Comparison of ENCODE assay signal across 7 mouse cellular contexts in genomic region chr7:127244658-127245510, GRCm38 (mm10). TPM values are rescaled to one million over a fixed set of nuclear protein-coding genes. Genes with fewer than 3 reads are reported as not detected.
DNase-seq lines count a peak whose midpoint lies in the region; ATAC-seq and TF ChIP-seq lines count a peak whose summit lies in the region.

No protein-coding gene starts in this region.

- WGBS in liver, postnatal 0 days (ENCODE audit: insufficient replicate concordance) = 13% methylated on average over 31 of the region's 33 CpGs

- peak; percentile 29 for ATAC-seq in common myeloid progenitor, adult 5-6 weeks (replicated peaks; ENCODE audit: low read depth, poor library complexity, severe bottlenecking)
- ATAC-seq in granulocyte monocyte progenitor cell, adult 5-6 weeks (replicated peaks; ENCODE audit: poor library complexity, severe bottlenecking) = peak; percentile 30
- ATAC-seq in liver, postnatal 0 days = peak; percentile 70

- H3K27me3 ChIP-seq in liver, postnatal 0 days (ENCODE audit: insufficient read depth, low read length) = no peaks in the 10 kb centered on the region

- no peak for TF ChIP-seq CTCF in liver, postnatal 0 days (IDR thresholded peaks at IDR 0.05; ENCODE audit: low read depth)

- TF ChIP-seq EP300 in liver, postnatal 0 days (IDR thresholded peaks at IDR 0.05; ENCODE audit: low read depth) = no peak

- peak overlapping the region; percentile 94 for H3K9ac ChIP-seq in liver, postnatal 0 days (replicated peaks)

- peak overlapping the region; percentile 88 for H3K4me3 ChIP-seq in liver, postnatal 0 days (ENCODE audit: low read depth, low read length)

- peaks cover 21% of the 10 kb centered on the region for H3K4me1 ChIP-seq in liver, postnatal 0 days (ENCODE audit: insufficient read depth)

- H3K9me3 ChIP-seq in liver, postnatal 0 days (ENCODE audit: low read length) = no peaks in the 10 kb centered on the region

- peaks cover 6% of the 10 kb centered on the region for H3K36me3 ChIP-seq in liver, postnatal 0 days (replicated peaks; ENCODE audit: insufficient read depth, low read length)

- intact Hi-C loops in left cerebral cortex, postnatal 4 days (cut with DNase I) = no loop called here

- peak; percentile 49 for DNase-seq in left cerebral cortex, postnatal 4 days
- no peak for DNase-seq in left cerebral cortex, adult 9 months (ENCODE audit: low spot score in 2 of 2)
- DNase-seq in liver, postnatal 0 days = no peak
- no peak for DNase-seq in right cerebral cortex, postnatal 14 days
- no peak for DNase-seq in right cerebral cortex, postnatal 25 days

- H3K4me2 ChIP-seq in liver, postnatal 0 days (ENCODE audit: low read depth, low read length) = peak overlapping the region; percentile 99

- peak overlapping the region; percentile 96 for H3K27ac ChIP-seq in liver, postnatal 0 days (ENCODE audit: low read depth)

RNA-seq across cellular contexts. Expression of gene Zfp771, which starts 0.8 kb away (rescaled TPM):
- total RNA-seq in left cerebral cortex, postnatal 4 days (2021) = 10 to 100 TPM; 54.9 to 64.5 TPM
- 6.3 and 8.9 TPM in 2 replicates for total RNA-seq in common myeloid progenitor, adult 5-6 weeks (2017)
- total RNA-seq in granulocyte monocyte progenitor cell, adult 5-6 weeks (2014; fragmentation: Nextera tagmentation) = 4.9 and 7.8 TPM in 2 replicates
- total RNA-seq in granulocyte monocyte progenitor cell, adult 5-6 weeks (2017) = 5.9 and 10.6 TPM in 2 replicates
- polyA plus RNA-seq in liver, postnatal 0 days (2015; fragmentation: Nextera tagmentation; extraction: Ambion mirVana) = 15.5 and 17.8 TPM in 2 replicates

RNA-seq across cellular contexts. Expression of gene Sept1, which starts 12.0 kb away (rescaled TPM):
- 1 to 10 TPM; 7.9 to 8.8 TPM for total RNA-seq in left cerebral cortex, postnatal 4 days (2021)
- total RNA-seq in common myeloid progenitor, adult 5-6 weeks (2017) = 62.7 and 63.2 TPM in 2 replicates
- 17.1 and 23.3 TPM in 2 replicates for total RNA-seq in granulocyte monocyte progenitor cell, adult 5-6 weeks (2014; fragmentation: Nextera tagmentation)
- 29.1 and 33.3 TPM in 2 replicates for total RNA-seq in granulocyte monocyte progenitor cell, adult 5-6 weeks (2017)
- polyA plus RNA-seq in liver, postnatal 0 days (2015; fragmentation: Nextera tagmentation; extraction: Ambion mirVana) = 16.7 and 17.3 TPM in 2 replicates

RNA-seq across cellular contexts. Expression of gene Zfp553, which starts 12.0 kb away (rescaled TPM):
- 10 to 100 TPM; 28.4 to 28.8 TPM for total RNA-seq in left cerebral cortex, postnatal 4 days (2021)
- total RNA-seq in common myeloid progenitor, adult 5-6 weeks (2017) = 20.8 and 29.9 TPM in 2 replicates
- 6.0 and 18.7 TPM in 2 replicates for total RNA-seq in granulocyte monocyte progenitor cell, adult 5-6 weeks (2014; fragmentation: Nextera tagmentation)
- 11.4 and 12.0 TPM in 2 replicates for total RNA-seq in granulocyte monocyte progenitor cell, adult 5-6 weeks (2017)
- 4.0 and 5.3 TPM in 2 replicates for polyA plus RNA-seq in liver, postnatal 0 days (2015; fragmentation: Nextera tagmentation; extraction: Ambion mirVana)

RNA-seq across cellular contexts. Expression of gene Dctpp1, which starts 15.6 kb away (rescaled TPM):
- total RNA-seq in left cerebral cortex, postnatal 4 days (2021) = 10 to 100 TPM; 49.8 to 63.1 TPM
- total RNA-seq in common myeloid progenitor, adult 5-6 weeks (2017) = 85.1 and 88.3 TPM in 2 replicates
- total RNA-seq in granulocyte monocyte progenitor cell, adult 5-6 weeks (2014; fragmentation: Nextera tagmentation) = 99.5 and 126 TPM in 2 replicates
- 68.9 and 72.0 TPM in 2 replicates for total RNA-seq in granulocyte monocyte progenitor cell, adult 5-6 weeks (2017)
- 96.8 and 107 TPM in 2 replicates for polyA plus RNA-seq in liver, postnatal 0 days (2015; fragmentation: Nextera tagmentation; extraction: Ambion mirVana)

RNA-seq across cellular contexts. Expression of gene Sephs2, which starts 29.0 kb away (rescaled TPM):
- total RNA-seq in left cerebral cortex, postnatal 4 days (2021) = 10 to 100 TPM; 42.6 to 42.9 TPM
- total RNA-seq in common myeloid progenitor, adult 5-6 weeks (2017) = 99.1 and 102 TPM in 2 replicates
- total RNA-seq in granulocyte monocyte progenitor cell, adult 5-6 weeks (2014; fragmentation: Nextera tagmentation) = 63.0 and 70.4 TPM in 2 replicates
- total RNA-seq in granulocyte monocyte progenitor cell, adult 5-6 weeks (2017) = 158 and 176 TPM in 2 replicates
- polyA plus RNA-seq in liver, postnatal 0 days (2015; fragmentation: Nextera tagmentation; extraction: Ambion mirVana) = 712 and 714 TPM in 2 replicates
